Mouse (Mus musculus) heart, adult 18-20 months (tissue): ENCODE measurements at regions not wholly inside any gene's neighbourhood (a gene's known extent, or its start where the extent isn't known, plus 50 kb on each side); places are given as distances from the start of the nearest gene placed in this dataset.

Experiments used
- DNase-seq, 2 experiments: peaks; one replicate each; pipeline ENCODE4 v3.0.0; 2021 to 2022; ENCODE audit warnings: mixed read lengths in 1 of 2

DNA sequence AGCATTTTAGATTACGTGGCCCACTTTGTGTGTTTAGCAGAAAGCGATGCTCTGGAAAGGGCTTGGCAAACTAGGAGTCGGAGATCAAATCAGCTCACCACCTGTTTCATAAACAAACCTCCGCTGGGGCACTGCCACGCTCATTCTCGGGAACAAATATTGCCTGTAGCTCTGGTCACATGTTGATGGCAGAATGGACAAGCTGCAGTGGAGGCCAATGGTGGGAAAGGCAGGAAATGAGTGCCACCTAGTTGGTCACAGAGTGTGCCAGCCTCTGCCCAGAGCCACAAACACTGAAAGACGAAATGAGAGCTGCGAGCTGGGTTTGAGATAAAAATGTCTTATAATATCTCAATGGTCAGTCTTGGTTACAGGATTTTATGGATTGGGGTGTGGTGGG lies 259.2 kb upstream of the Csf3r start:
- DNase-seq: no peak

DNA sequence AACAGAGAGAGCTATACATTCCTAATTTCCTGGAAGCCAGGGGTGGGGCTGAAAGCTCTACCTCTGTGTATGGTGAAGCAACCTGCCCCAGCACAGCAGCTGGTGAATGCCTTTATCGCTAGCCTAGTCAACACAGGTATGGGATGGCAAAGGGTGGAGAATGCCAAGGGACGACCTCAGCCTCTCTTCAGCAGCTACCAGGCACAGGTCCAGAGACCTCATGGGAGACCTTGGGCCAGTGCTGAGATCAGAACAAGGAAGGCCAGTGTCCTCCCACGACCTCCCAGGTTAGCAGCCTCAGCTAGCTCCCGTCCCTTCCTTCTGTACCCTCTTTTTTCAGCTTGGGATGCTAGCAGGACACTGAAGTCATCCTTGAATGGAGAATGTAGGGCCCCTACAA lies 247.2 kb upstream of the Csf3r start:
- DNase-seq: no peak

GRCm38 (mm10) chr4:125780113-125780512 lies 244.2 kb upstream of the Csf3r start:
- no peak for DNase-seq

- DNase-seq: no peak
These were observed 243.3 kb upstream of the Csf3r start for GRCm38 (mm10) chr4:125780921-125781487.

GRCm38 (mm10) chr4:125782346-125782745 lies 242.0 kb upstream of the Csf3r start:
- no peak for DNase-seq

GRCm38 (mm10) chr4:125786083-125786482 lies 238.3 kb upstream of the Csf3r start:
- no peak for DNase-seq

GRCm38 (mm10) chr4:125794679-125795078 lies 229.7 kb upstream of the Csf3r start:
- no peak for DNase-seq

- no peak for DNase-seq
These were observed 216.4 kb upstream of the Csf3r start for GRCm38 (mm10) chr4:125807923-125808322.

- no peak for DNase-seq
These were observed 214.8 kb upstream of the Csf3r start for GRCm38 (mm10) chr4:125809446-125810108.

DNA sequence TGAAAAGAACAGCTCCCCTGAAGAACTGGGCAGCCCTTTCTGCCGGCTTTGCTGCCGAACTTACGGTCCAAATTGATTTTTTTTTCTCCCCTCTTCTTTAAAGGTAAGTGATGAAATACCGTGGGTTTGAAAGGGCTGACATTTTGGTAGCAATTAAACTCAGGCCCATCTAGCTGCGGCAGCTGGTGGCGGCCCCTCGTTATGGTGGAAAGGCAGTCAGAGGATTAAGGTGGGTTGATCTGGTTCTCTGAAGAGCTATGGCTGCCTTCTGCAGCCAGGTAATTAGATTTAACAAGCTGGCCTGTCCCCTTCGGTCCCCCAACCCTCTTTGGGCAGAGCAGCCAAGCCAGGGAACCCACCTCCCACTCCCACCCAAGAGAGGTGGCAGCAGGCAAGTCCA lies 214.1 kb upstream of the Csf3r start:
- DNase-seq: no peak

DNA sequence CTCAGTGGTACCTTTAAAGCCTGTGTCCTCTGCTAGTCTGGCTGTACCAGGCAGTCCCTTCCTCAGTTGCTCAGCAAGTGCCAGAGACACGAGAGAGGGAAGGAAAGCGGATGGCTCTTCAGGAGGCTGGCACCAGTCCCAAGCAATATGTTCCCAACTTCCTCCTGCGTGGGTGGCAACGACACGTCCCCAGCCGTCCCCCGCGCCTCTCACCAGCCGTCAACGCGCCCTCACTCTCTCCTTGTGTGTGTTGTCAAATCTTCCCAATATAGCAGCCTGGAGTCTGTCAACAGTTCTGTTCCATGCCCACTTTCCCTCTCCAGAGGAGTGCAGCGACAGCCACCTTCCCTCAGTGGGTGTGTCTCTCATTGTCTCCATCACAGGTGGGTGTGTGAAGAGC lies 210.0 kb upstream of the Csf3r start:
- DNase-seq: no peak

DNA sequence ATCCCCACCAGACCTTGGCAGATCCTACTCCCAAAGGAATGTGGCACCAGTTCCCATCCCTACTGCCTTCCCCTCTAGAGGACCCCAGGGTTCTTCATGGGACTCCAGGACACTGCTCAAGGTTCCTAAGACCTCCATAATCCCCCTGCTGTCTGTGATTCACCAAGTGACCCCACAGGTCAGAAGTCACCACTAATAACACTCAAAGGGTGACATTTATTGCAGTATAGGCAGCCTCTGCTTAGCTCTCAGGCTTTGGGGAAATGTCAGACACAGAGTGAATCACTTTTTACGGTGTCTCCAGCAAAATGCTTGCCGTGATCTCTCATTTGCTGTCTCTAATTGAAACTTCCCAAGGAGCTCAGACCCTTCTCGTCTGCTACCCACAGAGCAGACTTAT lies 209.1 kb upstream of the Csf3r start:
- no peak for DNase-seq

DNA sequence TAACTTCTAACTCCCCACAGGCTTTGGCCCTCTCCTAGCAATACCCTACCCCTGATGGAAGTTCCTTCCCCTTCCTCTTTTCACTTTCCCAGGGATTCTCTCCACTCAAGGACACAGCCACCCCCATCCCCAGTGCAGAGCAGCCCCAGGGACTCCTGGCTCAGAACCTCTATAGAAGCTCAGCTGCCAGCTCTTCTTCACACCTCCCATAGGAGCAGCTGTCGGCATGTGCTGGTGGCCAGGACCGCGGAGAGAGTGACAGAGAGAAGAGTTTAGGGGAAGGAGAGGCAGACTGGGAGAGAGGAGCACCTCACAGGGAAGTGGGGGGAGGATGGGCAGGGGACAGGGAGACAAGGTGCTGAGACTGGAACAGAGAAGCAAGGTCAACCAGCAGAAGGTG lies 199.8 kb upstream of the Csf3r start:
- no peak for DNase-seq

DNA sequence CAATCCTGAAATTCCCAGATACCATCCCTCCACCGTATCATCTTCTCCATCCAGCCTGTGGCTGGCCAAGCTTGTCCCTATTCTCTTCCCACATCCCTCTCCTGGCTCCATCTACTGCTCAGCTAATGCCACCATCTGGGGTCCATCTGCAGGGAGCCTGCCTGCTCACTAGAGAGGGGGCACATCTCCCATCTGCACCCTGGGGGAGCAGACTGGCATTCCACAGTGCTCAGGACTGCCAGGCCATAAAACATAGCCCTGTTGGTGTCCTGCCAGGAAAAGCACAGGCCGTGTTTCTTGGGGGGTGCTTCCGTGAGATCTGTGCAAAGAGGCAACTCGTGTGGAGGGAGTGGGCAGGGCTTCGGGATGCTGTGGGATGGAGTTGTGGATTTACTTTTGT lies 197.9 kb upstream of the Csf3r start:
- no peak for DNase-seq

DNA sequence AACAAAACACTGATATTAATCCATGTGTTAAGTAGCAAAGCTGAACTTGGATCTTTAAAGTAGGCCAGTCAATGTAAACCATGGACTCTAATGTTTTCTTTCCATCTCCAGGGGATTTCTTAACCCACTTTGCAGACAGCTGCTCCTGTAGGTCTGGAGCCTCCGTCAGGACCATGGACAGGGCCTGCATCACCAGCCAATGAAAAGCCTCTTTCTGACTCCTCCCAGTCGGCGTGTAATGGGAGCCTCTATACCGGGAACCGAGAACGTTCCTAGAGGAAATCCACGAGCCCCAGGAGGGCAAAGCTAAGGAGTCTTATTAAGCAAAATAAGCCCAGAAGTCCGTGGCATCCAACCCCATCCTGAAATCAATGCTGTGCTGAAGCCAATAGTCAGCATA lies 189.1 kb upstream of the Csf3r start:
- DNase-seq: no peak

DNA sequence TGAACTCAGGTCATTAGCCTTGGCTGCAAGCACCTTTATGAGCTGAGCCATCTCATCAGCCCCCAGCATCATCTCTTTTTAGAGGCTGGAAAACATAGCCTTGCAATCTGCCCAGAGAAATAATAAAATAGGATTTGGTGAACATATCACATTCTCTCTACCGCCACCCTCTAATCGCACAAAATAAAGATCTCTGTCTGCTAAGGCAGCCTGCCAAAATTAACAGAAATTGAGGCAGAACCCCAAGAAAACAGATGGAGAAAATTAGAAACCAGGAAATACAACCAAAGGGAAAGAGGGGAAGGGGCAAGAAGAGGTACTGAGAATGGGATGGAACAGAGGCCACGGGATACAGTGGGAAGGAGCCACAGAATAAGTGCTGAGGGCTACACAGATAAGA lies 176.8 kb upstream of the Csf3r start:
- DNase-seq: no peak

DNA sequence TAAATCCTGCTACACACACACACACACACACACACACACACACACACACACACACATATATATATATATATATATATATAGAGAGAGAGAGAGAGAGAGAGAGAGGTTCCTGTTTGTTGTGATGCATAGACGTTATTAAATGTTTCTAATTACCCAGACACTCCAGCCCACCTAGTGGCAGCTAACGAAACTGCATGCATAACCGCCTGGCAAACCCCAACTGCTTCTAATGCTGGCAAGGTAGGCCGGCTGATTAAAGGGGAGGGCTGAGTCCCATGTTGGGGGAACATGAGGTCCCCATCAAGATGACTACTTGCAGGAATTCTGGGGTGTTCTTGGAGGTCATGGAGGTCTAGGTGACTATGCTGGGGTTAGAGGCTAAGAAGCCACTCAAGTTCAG lies 174.1 kb upstream of the Csf3r start:
- peak; percentile 26 to 73 for DNase-seq

DNA sequence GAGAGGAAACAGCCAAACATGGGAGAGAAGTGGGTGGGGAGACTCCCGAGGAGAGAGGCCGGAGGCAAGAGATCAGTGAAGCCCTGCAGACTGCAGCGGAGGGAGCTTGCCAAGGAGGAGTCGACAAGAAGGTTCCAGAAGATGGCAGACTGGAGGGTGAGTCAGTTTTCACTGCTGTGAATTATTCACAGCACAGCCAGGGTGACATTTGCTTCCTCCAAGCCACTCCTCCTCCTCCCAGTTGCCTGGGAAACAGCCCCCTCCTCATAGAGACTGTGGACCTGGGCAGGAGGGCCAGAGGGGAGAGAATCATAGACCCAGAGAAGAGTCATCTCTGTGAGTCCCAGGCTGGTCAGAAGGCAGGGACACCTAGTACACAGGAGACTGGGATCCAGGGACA lies 171.8 kb upstream of the Csf3r start:
- DNase-seq: no peak

- no peak for DNase-seq
These were observed 168.3 kb upstream of the Csf3r start for GRCm38 (mm10) chr4:125855983-125856591.

DNA sequence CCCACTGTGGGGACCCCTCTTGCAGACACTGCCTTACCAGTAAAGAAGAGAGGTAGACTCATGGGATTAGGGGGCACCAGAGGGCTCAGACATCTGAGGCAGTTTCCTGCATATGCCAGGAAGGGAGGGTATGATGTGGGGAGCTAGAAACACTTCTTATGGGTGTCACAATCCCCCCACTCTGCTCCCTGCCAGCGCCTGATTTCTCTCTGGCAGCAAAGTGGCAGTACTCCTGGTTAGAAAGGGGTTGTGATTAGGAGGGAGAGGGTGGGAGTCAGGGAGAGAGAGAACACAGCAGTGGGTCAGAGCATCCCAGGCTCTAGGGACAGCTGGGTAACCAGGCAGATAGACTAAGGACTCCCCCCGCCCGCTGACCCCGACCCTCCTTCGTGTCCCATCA lies 167.6 kb upstream of the Csf3r start:
- DNase-seq: no peak

- no peak for DNase-seq
These were observed 159.3 kb upstream of the Csf3r start for GRCm38 (mm10) chr4:125865057-125865456.

DNA sequence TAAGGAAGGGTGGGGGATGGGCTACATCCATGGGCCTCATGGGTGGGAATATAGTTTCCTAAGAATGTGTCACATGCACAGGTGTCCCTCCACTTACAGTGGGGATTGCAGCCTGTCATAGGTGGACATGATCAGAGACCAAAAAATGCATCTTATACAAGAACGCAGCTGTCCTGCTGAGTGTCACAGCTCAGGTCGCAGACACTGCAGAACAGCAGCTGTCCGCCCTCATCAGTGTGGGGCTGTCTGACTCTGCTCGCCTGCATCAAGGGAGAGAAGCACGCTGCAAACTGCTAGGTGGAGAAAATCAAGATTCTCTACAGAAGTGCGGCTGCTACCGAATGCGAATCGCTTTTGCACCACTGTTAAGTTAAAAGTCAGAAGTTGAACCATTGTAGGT lies 158.6 kb upstream of the Csf3r start:
- DNase-seq: no peak

DNA sequence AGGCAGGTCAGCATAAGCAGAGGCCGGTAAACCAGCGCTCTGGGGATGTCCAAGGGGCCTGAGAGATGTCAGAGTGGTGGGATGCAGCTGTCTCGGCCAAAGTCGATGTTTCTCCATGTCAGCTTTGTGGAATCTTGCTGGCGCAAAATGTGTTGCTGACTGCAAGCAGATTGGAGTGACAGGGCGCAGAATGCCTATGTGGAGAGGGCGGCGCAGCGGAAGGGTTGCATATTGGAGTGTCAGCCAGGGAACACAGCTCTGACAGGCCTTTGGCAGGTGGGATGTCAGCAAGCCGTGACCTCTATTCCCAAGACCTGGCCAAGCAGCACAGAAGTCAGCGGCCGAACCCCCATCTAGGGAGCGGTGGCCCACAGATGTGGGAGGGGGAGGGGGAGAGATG lies 153.1 kb upstream of the Csf3r start:
- no peak for DNase-seq

DNA sequence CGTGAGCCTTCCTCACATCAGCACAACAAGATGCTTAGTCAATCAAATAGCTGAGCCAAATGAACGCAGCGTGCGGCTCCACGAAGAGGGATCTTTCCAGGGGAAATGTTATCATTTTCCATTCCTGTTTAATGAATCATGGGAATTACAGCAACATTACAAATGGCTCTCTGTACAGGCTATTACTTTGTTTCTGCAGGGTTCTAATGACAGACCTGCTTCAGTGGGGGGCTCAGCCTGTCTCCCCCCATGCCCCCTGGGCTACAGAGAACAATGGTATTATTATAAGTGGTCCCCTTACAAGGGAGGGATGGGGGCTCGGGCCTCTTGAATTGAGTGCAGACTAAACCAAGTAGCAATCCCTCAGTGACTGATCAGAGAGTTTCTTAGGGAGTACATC lies 144.3 kb upstream of the Csf3r start:
- no peak for DNase-seq
